Mouse (Mus musculus) adrenal gland, postnatal 14 days (tissue): ENCODE measurements around the gene Frmd4a. TPM values are rescaled to one million over a fixed set of nuclear protein-coding genes. Genes with fewer than 3 reads are reported as not detected.
"Not testable (repeated sequence)": the region's sequence is repeated elsewhere in the genome, so short reads cannot be mapped to it uniquely, and the experiment has no call there.

Experiments
- DNase-seq: peaks from one replicate; pipeline ENCODE4 v3.0.0; 2021; ENCODE audit warnings: mixed read lengths
- total RNA-seq: library from RNA; stranded (reverse); gene quantifications from 2 replicates; pipeline ENCODE4 v1.2.3, GENCODE M21; 2021

The Frmd4a gene
- total RNA-seq, 1 experiment from 2014 or later = 17.0 TPM

- not testable (repeated sequence) for DNase-seq
Observed at GRCm38 (mm10) chr2:4338290-4338689, 320.8 kb downstream of the Frmd4a start.

- no peak for DNase-seq
Observed at GRCm38 (mm10) chr2:4339128-4339527, 321.6 kb downstream of the Frmd4a start.

- no peak for DNase-seq
Observed at GRCm38 (mm10) chr2:4339530-4340218, 322.2 kb downstream of the Frmd4a start.

- DNase-seq = no peak
Observed at GRCm38 (mm10) chr2:4340378-4340777, 322.9 kb downstream of the Frmd4a start.

DNA sequence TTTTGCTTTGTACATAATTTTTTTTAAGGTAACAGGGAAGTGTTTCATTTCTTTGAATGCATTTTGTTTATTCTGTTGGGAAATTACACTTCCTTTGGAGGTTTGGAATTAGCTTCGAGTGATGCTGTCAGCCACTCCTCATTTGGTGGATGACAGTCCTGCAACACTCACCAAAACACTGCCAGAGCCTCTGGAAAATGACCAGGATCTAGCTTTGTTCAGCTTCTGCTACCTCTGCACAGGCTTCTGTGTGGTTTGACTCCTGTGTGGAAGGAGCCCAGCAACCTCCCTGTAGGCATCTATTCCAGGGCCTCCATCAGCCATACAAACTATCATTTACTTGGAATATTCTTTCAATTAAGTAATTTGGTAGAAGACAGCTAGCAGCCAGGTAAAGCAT is 323.6 kb downstream of the Frmd4a start:
- no peak for DNase-seq

GRCm38 (mm10) chr2:4342005-4342404 is 324.5 kb downstream of the Frmd4a start:
- no peak for DNase-seq

GRCm38 (mm10) chr2:4344411-4344810 is 326.9 kb downstream of the Frmd4a start:
- DNase-seq = no peak

- no peak for DNase-seq
Observed at GRCm38 (mm10) chr2:4346232-4346631, 328.7 kb downstream of the Frmd4a start.

GRCm38 (mm10) chr2:4346953-4347352 is 329.4 kb downstream of the Frmd4a start:
- DNase-seq = no peak

DNA sequence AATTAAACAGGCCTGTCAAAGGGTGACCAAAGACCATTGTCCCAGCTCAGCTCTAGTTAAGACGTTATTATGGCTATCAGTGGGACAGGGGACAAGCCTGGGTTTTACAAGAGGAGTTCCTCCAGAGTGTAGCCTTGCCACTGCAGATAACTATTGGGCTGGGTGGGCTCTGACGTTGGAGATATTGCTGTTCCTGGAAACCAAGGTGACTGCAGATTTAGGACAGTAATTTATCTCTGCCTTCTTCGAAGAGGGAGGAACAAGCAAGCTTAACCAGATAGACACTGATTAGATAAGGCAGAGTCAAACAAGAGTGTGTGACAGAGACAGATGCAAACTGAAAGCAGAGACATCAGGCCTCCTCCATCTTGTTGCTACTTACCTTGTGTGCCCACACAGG is 330.3 kb downstream of the Frmd4a start:
- DNase-seq = no peak

DNA sequence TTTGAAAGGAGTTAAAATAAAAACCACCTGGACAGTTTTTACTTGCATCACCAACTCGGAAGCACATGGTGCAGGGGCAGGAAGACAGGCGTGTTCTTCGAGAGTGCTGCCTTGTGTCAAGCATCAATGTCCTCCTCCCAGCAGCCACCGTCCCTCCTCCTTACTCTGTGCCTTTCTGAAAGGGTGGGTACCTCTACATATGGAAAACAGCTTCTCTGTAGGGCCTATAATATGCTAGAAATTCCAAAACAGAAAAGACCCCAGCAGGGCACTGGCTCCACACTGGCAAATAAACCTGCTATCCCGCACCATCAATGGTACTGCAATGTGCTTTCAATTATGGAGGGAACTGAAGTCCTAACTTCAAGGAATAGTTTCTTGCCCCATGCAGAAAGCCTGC is 331.0 kb downstream of the Frmd4a start:
- no peak for DNase-seq

GRCm38 (mm10) chr2:4356812-4357384 is 339.4 kb downstream of the Frmd4a start:
- DNase-seq = no peak

GRCm38 (mm10) chr2:4361981-4362834 is 344.7 kb downstream of the Frmd4a start:
- no peak for DNase-seq

- no peak for DNase-seq
Observed at GRCm38 (mm10) chr2:4364908-4365307, 347.4 kb downstream of the Frmd4a start.

DNA sequence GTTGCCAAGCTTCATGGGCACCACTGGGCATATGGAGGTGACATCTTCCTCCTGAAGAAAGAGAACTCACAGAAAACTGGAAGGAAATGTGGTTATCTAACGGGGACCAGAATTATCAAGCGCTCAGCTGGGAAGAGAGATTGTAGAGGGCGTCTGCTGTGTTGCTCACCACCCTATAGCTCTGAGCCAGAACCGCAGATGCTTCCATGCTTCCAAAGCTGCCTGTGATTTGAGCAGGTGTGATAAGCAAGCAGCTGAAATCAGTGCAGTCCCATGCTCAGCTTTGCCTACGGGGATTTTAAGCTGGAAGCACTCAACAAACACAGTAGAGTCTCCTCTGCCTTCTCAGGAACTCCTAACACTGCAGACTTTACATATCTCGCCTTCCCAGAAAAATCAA is 351.0 kb downstream of the Frmd4a start:
- DNase-seq = no peak

- no peak for DNase-seq
Observed at GRCm38 (mm10) chr2:4370499-4370898, 353.0 kb downstream of the Frmd4a start.

DNA sequence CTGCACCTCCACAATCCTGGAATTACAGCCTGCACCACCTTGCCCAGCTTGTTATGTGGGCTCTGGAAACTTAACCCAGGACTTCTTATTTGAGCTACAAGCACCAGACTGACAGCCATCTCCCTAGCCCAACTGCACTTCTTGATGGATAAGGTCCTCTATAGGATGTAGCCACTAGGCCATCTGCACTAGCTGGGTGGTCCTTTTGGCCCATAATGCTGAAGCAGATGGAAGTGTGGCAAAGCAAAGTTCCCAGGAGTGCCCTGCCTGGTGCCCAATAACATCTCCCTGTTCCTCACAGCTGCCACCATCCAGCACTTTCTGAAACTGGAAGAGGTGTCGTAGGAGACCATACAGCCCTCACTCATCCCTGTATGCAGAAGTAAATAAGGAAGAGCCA is 353.8 kb downstream of the Frmd4a start:
- DNase-seq = no peak

GRCm38 (mm10) chr2:4378844-4379243 is 361.3 kb downstream of the Frmd4a start:
- no peak for DNase-seq

DNA sequence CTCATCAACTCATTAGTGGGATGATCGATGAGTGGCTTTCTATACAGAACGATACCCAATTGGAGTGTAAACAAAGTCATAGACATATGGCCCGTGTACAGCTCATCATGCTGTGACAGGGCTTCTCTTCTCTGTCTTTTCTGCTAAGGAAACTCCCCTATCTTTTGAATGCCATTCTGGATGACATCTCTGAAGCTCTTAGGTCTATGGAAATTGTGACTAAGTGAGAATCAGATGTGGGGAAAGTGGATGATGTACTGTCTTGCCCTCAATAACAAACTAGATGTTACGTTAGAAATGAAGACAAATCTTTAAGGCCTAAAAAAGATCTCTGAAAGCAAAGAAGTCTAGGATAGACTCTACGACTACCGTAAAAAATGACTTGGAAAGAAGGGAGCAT is 362.9 kb downstream of the Frmd4a start:
- no peak for DNase-seq

GRCm38 (mm10) chr2:4380926-4381325 is 363.4 kb downstream of the Frmd4a start:
- DNase-seq = no peak

DNA sequence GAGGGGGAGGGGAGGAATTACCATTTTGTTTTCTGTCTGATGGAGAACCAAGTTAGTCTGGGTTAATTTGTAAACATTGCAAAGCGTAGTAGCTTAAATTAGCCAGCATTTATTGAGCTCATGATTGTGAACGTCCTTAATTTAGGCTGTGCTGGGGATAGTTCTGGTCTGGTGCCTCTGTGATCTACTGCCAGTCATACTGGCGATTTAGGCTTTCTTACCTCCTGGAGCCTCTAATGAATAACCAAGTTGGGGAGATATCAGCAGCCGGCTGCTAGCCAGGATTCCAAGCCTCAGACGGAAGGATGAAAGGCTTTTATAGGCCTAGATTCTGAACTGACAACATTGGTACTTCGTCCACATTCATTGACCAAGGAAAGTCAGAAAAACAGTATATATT is 369.0 kb downstream of the Frmd4a start:
- DNase-seq = no peak

- no peak for DNase-seq
Observed at GRCm38 (mm10) chr2:4389330-4389729, 371.8 kb downstream of the Frmd4a start.

DNA sequence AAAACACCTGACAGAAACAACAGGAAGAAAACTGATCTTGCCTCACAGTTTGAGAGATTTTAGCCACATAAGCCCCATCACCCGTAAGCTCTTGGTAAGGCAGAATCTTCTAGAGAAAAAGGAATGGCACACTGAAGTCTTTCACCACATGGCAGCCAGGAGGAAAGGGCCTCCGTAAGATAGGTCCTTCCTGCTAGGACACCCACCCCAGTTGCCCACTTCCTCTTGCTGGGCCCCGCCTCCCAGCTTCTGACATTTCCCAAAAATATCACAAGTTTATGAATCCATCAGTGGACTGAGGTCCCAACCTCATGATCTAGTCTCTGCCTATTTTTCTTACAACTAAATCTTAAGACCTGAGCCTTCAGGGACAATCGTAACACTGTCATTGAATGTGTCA is 373.6 kb downstream of the Frmd4a start:
- DNase-seq = no peak
